ENCODE assay signal across 8 mouse cellular contexts in the genomic region with DNA sequence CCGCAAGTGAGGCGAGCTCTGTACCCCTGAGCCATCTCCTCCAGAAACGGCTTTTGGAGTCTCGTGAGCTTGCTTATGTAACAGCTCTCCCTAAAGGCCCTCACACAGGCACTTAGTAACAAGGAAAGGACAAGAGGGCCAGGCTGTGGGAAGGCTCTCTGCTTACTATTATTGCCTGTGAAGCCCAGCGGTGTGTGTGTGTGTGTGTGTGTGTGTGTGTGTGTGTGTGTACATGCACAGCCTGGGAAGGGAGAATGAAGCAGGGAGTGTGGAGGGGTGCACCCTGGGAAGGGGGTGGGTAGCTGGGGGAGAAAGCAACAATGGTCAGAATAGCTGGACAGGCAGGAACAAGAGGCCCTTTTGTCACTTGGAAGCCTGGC. TPM values are rescaled to one million over a fixed set of nuclear protein-coding genes. Genes with fewer than 3 reads are reported as not detected.
DNase-seq lines count a peak whose midpoint lies in the region; ATAC-seq and TF ChIP-seq lines count a peak whose summit lies in the region.

No protein-coding gene starts in this region.

- H3K4me2 ChIP-seq in hindbrain, embryonic 11.5 days (replicated peaks; ENCODE audit: low read depth, low read length) = no peak overlapping the region
- H3K4me2 ChIP-seq in limb, embryonic 14.5 days (replicated peaks; ENCODE audit: low read depth, low read length, severe bottlenecking) = peak overlapping the region; percentile 50; the same call in 1 of the 2 replicates
- 0 out of 2 replicates have a peak overlapping the region, but pooled peaks have one; percentile 72 for H3K4me2 ChIP-seq in neural tube, embryonic 15.5 days

- H3K36me3 ChIP-seq in hindbrain, embryonic 11.5 days (ENCODE audit: control insufficient read depth, insufficient read depth, low read length) = no peaks in the 10 kb centered on the region
- no peaks in the 10 kb centered on the region for H3K36me3 ChIP-seq in limb, embryonic 14.5 days (ENCODE audit: control insufficient read depth, insufficient read depth, low read length)
- H3K36me3 ChIP-seq in neural tube, embryonic 15.5 days = no peaks in the 10 kb centered on the region

- H3K4me3 ChIP-seq in hindbrain, embryonic 11.5 days (ENCODE audit: low read depth, low read length) = no peak overlapping the region
- H3K4me3 ChIP-seq in limb, embryonic 14.5 days (replicated peaks; ENCODE audit: low read length) = no peak overlapping the region
- H3K4me3 ChIP-seq in neural tube, embryonic 15.5 days (replicated peaks) = no peak overlapping the region

- peak overlapping the region; percentile 67 for H3K9ac ChIP-seq in hindbrain, embryonic 11.5 days (ENCODE audit: low read depth, low read length)
- H3K9ac ChIP-seq in limb, embryonic 14.5 days (ENCODE audit: low read depth, low read length, severe bottlenecking) = peak overlapping the region; percentile 44
- peak overlapping the region; percentile 53; the same call in 1 of the 2 replicates for H3K9ac ChIP-seq in neural tube, embryonic 15.5 days (replicated peaks)

- H3K27ac ChIP-seq in hindbrain, embryonic 11.5 days (ENCODE audit: low read depth, low read length) = peak overlapping the region; percentile 98
- H3K27ac ChIP-seq in limb, embryonic 14.5 days (replicated peaks; ENCODE audit: low read depth, low read length) = peak overlapping the region; percentile 86
- H3K27ac ChIP-seq in neural tube, embryonic 15.5 days (replicated peaks) = peak overlapping the region; percentile 96

- 26% methylated on average over 5 of the region's 5 CpGs for WGBS in hindbrain, embryonic 11.5 days
- WGBS in limb, embryonic 14.5 days = 43% methylated on average over 5 of the region's 5 CpGs
- WGBS in neural tube, embryonic 15.5 days = 12% methylated on average over 5 of the region's 5 CpGs

- TF ChIP-seq POLR2A in limb, embryonic 14.5 days (IDR thresholded peaks at IDR 0.05; ENCODE audit: borderline replicate concordance, extremely low read depth, insufficient read depth, insufficient read length) = no peak

- intact Hi-C loops in left cerebral cortex, postnatal 10 days (cut with DNase I) = no loop called here

- no peaks in the 10 kb centered on the region for H3K9me3 ChIP-seq in hindbrain, embryonic 11.5 days (ENCODE audit: control insufficient read depth, low read length)
- H3K9me3 ChIP-seq in limb, embryonic 14.5 days (ENCODE audit: control insufficient read depth, low read length) = no peaks in the 10 kb centered on the region
- H3K9me3 ChIP-seq in neural tube, embryonic 15.5 days (replicated peaks) = no peaks in the 10 kb centered on the region

- ATAC-seq in hindbrain, embryonic 11.5 days (ENCODE audit: low FRiP score) = peak; percentile 64
- peak; percentile 10; the same call in 1 of the 2 replicates for ATAC-seq in limb, embryonic 14.5 days (ENCODE audit: low FRiP score, low read depth)
- peak; percentile 28 for ATAC-seq in neural tube, embryonic 15.5 days (ENCODE audit: low FRiP score)
- no peak for ATAC-seq in CD4-positive, CD25-positive, alpha-beta regulatory T cell, adult 4 months

- no peaks in the 10 kb centered on the region for H3K27me3 ChIP-seq in hindbrain, embryonic 11.5 days (ENCODE audit: control insufficient read depth, insufficient read depth, low read length)
- no peaks in the 10 kb centered on the region for H3K27me3 ChIP-seq in limb, embryonic 14.5 days (ENCODE audit: control insufficient read depth, insufficient read depth, low read length)
- no peaks in the 10 kb centered on the region for H3K27me3 ChIP-seq in neural tube, embryonic 15.5 days (replicated peaks)

- DNase-seq in layer of hippocampus, adult 9-11 months = peak; percentile 57
- no peak for DNase-seq in layer of hippocampus, adult 9-10 months (ENCODE audit: low spot score)
- no peak for DNase-seq in hindbrain, embryonic 11.5 days (ENCODE audit: low spot score)
- DNase-seq in limb, embryonic 14.5 days (ENCODE audit: low spot score) = no peak
- no peak for DNase-seq in gastrocnemius, postnatal 10 days
- no peak for DNase-seq in left cerebral cortex, postnatal 10 days (ENCODE audit: extremely low spot score in 1 of 2, low spot score in 2 of 2)

- H3K4me1 ChIP-seq in hindbrain, embryonic 11.5 days (replicated peaks; ENCODE audit: control insufficient read depth, insufficient read depth, low read length) = peaks cover 8% of the 10 kb centered on the region
- H3K4me1 ChIP-seq in limb, embryonic 14.5 days (ENCODE audit: control insufficient read depth, insufficient read depth, low read length) = peaks cover 20% of the 10 kb centered on the region
- H3K4me1 ChIP-seq in neural tube, embryonic 15.5 days = peaks cover 29% of the 10 kb centered on the region

RNA-seq across cellular contexts. Expression of a gene that starts 5.3 kb away (rescaled TPM):
- 2.7 and 4.2 TPM in 2 replicates for polyA plus RNA-seq in hindbrain, embryonic 11.5 days (2014; fragmentation: Nextera tagmentation; extraction: Ambion mirVana)
- polyA plus RNA-seq in limb, embryonic 14.5 days (2012; rRNA removed) = 9.4 and 10.8 TPM in 2 replicates
- 6.2 and 8.4 TPM in 2 replicates for polyA plus RNA-seq in limb, embryonic 14.5 days (2014; fragmentation: Nextera tagmentation; extraction: Ambion mirVana)
- polyA plus RNA-seq in neural tube, embryonic 15.5 days (2015; fragmentation: Nextera tagmentation; extraction: Ambion mirVana) = 3.7 and 9.8 TPM in 2 replicates
- total RNA-seq in gastrocnemius, postnatal 10 days (2021) = 1 to 10 TPM; 3.5 to 3.9 TPM
- 1 to 10 TPM in 1 of 2 experiments, under 1 TPM in 1; 0.65 to 9.4 TPM for polyA plus RNA-seq in CD4-positive, CD25-positive, alpha-beta regulatory T cell, adult 4 months (2017; shearing (Covaris generic))
- 10 to 100 TPM in 1 of 2 experiments, 1 to 10 TPM in 1; 8.7 to 10.4 TPM for total RNA-seq in left cerebral cortex, postnatal 10 days (2021)

RNA-seq across cellular contexts. Expression of a gene that starts 7.7 kb away (rescaled TPM):
- polyA plus RNA-seq in hindbrain, embryonic 11.5 days (2014; fragmentation: Nextera tagmentation; extraction: Ambion mirVana) = 356 and 425 TPM in 2 replicates
- polyA plus RNA-seq in limb, embryonic 14.5 days (2012; rRNA removed) = 469 and 541 TPM in 2 replicates
- 420 and 443 TPM in 2 replicates for polyA plus RNA-seq in limb, embryonic 14.5 days (2014; fragmentation: Nextera tagmentation; extraction: Ambion mirVana)
- polyA plus RNA-seq in neural tube, embryonic 15.5 days (2015; fragmentation: Nextera tagmentation; extraction: Ambion mirVana) = 453 and 482 TPM in 2 replicates
- total RNA-seq in gastrocnemius, postnatal 10 days (2021) = 100 to 1,000 TPM; 197 to 221 TPM
- 10 to 100 TPM; 11.0 to 13.9 TPM for polyA plus RNA-seq in CD4-positive, CD25-positive, alpha-beta regulatory T cell, adult 4 months (2017; shearing (Covaris generic))
- total RNA-seq in left cerebral cortex, postnatal 10 days (2021) = 100 to 1,000 TPM; 493 to 499 TPM

RNA-seq across cellular contexts. Expression of a gene that starts 38.0 kb away (rescaled TPM):
- 0.32 and 0.67 TPM in 2 replicates for polyA plus RNA-seq in hindbrain, embryonic 11.5 days (2014; fragmentation: Nextera tagmentation; extraction: Ambion mirVana)
- 2.0 and 2.6 TPM in 2 replicates for polyA plus RNA-seq in limb, embryonic 14.5 days (2012; rRNA removed)
- 1.4 and 2.2 TPM in 2 replicates for polyA plus RNA-seq in limb, embryonic 14.5 days (2014; fragmentation: Nextera tagmentation; extraction: Ambion mirVana)
- polyA plus RNA-seq in neural tube, embryonic 15.5 days (2015; fragmentation: Nextera tagmentation; extraction: Ambion mirVana) = 2.8 TPM in 2 replicates
- 10 to 100 TPM; 38.8 to 45.1 TPM for total RNA-seq in gastrocnemius, postnatal 10 days (2021)
- under 1 TPM; 0.44 to 0.57 TPM for polyA plus RNA-seq in CD4-positive, CD25-positive, alpha-beta regulatory T cell, adult 4 months (2017; shearing (Covaris generic))
- 1 to 10 TPM; 1.6 to 1.8 TPM for total RNA-seq in left cerebral cortex, postnatal 10 days (2021)

Comparison
In these comparisons a context has a peak if more than half of its experiments do, and no peak if none do; other contexts are left out.
1. RNA of a gene that starts 7.7 kb away (polyA plus RNA-seq): 453 to 482 TPM in neural tube, embryonic 15.5 days, 420 to 541 TPM in limb, embryonic 14.5 days and 356 to 425 TPM in hindbrain, embryonic 11.5 days; 11.0 to 13.9 TPM in CD4-positive, CD25-positive, alpha-beta regulatory T cell, adult 4 months; every median in the first group is over 10 times any median in the second.
2. Peak in every context shown above with its lines, with median percentiles within 50 percentile points of each other: H3K27ac ChIP-seq and H3K9ac ChIP-seq.